Mouse (Mus musculus) forebrain, embryonic 13.5 days (tissue): ENCODE measurements around the gene Acsm3. TPM values are rescaled to one million over a fixed set of nuclear protein-coding genes. Genes with fewer than 3 reads are reported as not detected.
"Not testable (repeated sequence)": the region's sequence is repeated elsewhere in the genome, so short reads cannot be mapped to it uniquely, and the experiment has no call there.

Experiments
- ATAC-seq: fragments of 200-750 bp; cut with Nextera tagmentation; 2 replicates; pipeline ENCODE4 v1.8.0; 2017
- H3K27ac ChIP-seq: fragments of 300-500 bp; sonication (generic); 2 replicates; pipeline ENCODE4 v1.5.1; 2015; ENCODE audit warnings: inconsistent platforms, mild to moderate bottlenecking, moderate library complexity
- H3K27me3 ChIP-seq: fragments of 300-500 bp; sonication (generic); 2 replicates; pipeline ENCODE4 v1.6.1; 2015; ENCODE audit warnings: mild to moderate bottlenecking, inconsistent platforms
- H3K36me3 ChIP-seq: fragments of 300-500 bp; sonication (generic); 2 replicates; pipeline ENCODE4 v1.6.1; 2015; ENCODE audit warnings: mild to moderate bottlenecking, inconsistent platforms; ENCODE audit not compliant: poor library complexity, severe bottlenecking
- H3K4me1 ChIP-seq: fragments of 300-500 bp; sonication (generic); 2 replicates; pipeline ENCODE4 v1.6.1; 2015; ENCODE audit warnings: inconsistent platforms
- H3K4me2 ChIP-seq: fragments of 300-500 bp; sonication (generic); 2 replicates; pipeline ENCODE4 v1.6.1; 2015; ENCODE audit warnings: inconsistent platforms, mild to moderate bottlenecking, moderate library complexity
- H3K4me3 ChIP-seq: fragments of 300-500 bp; sonication (generic); 2 replicates; pipeline ENCODE4 v1.5.1; 2015; ENCODE audit warnings: mild to moderate bottlenecking, inconsistent platforms
- H3K9ac ChIP-seq: fragments of 300-500 bp; sonication (generic); 2 replicates; pipeline ENCODE4 v1.6.1; 2015; ENCODE audit warnings: mild to moderate bottlenecking, inconsistent platforms
- H3K9me3 ChIP-seq: fragments of 300-500 bp; sonication (generic); replicated peaks from 2 replicates; pipeline ENCODE4 v1.6.1; 2016; ENCODE audit warnings: inconsistent platforms
- WGBS: fragments of 180-500 bp; shearing (Covaris S2); methylation state at CpG from one replicate; pipeline ENCODE4 v1.1.7; 2015; 5-methylcytosine and 5-hydroxymethylcytosine counted together
- polyA plus RNA-seq: library from polyadenylated mRNA; unstranded; fragments of >200 nt; fragmentation: Nextera tagmentation; extraction: Ambion mirVana; gene quantifications from 2 replicates; pipeline ENCODE4 v1.2.1, GENCODE M21; 2015

Acsm3 gene
- 0.10 and 0.16 TPM in 2 replicates for polyA plus RNA-seq

DNA sequence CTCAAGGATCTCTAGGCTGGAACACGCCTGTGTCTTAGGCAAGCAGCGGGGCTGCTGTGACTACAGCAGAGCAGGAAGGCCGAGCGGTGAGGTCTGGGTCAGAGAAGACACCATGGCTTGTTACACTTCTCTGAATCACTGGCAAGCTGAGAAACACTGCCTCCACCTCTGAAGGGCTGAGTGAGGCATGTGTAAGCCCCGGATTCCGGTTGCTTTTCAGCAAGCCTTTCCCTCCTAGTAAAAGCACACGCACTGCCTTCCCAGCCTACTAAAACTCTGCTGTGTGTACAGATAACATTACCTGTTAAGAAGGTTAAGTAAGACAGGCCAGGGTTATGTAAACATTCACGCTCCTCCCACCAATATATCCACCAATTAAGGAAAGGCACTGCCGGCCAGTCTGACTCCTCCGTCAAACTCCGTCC, at the start of gene Acsm3:
Gene Acsm3, plus strand, starts transcription at position 397 of the 425 bp plus-strand sequence.
- Histone ChIP-seq H3K4me1 (no peaks in the 10 kb centered on the region), H3K27ac (no peak within 1 kb of the TSS), H3K4me2 (no peak within 1 kb of the TSS), H3K36me3 (no peaks in the 10 kb centered on the region), H3K9ac (no peak within 1 kb of the TSS), H3K27me3 (no peaks in the 10 kb centered on the region), H3K9me3 (no peaks in the 10 kb centered on the region), H3K4me3 (no peak within 1 kb of the TSS)
- no peak for ATAC-seq
- WGBS: 93% methylated on average over 11 of the region's 11 CpGs

DNA sequence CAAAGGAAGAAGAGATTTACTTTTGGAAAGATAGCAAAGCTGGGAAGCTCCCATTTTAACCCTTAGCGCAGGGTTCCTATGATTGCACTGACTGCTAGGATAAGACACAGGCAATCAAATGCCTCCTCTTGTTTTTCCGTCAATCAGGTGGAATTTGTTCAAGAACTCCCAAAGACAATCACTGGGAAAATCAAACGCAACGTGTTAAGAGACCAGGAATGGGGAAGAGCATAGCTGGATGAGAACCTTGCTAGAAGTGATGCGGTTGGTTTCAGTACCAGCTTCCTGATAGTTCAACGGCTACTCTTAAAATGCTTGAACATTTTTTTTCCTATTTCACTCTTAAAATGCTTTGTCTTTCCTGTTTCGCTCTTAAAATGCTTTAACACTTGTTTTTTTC, 46.6 kb upstream of the Acsm3 start:
- WGBS: 94% methylated on average over 7 of the region's 7 CpGs
- Histone ChIP-seq H3K9ac (no peak overlapping the region), H3K36me3 (peaks cover 42% of the 10 kb centered on the region), H3K9me3 (no peaks in the 10 kb centered on the region), H3K4me1 (no peaks in the 10 kb centered on the region), H3K4me3 (no peak overlapping the region), H3K27me3 (no peaks in the 10 kb centered on the region), H3K4me2 (no peak overlapping the region), H3K27ac (no peak overlapping the region)
- no peak for ATAC-seq

GRCm38 (mm10) chr7:119720253-119720946, 40.3 kb upstream of the Acsm3 start, which contains the start of gene Thumpd1:
Gene Thumpd1 (minus strand): TSS chr7:119720798.
- Histone ChIP-seq H3K36me3 (peaks cover 35% of the 10 kb centered on the region), H3K4me2 (peak within 1 kb of the TSS; percentile 86), H3K4me1 (peaks cover 6% of the 10 kb centered on the region), H3K4me3 (peak within 1 kb of the TSS; percentile 93), H3K27ac (peak within 1 kb of the TSS; percentile 63), H3K9ac (peak within 1 kb of the TSS; percentile 88), H3K9me3 (no peaks in the 10 kb centered on the region), H3K27me3 (peaks cover 4% of the 10 kb centered on the region; the same call in 1 of the 2 replicates)
- peak; percentile 97 for ATAC-seq
- under 1% methylated on average over 60 of the region's 60 CpGs for WGBS

DNA sequence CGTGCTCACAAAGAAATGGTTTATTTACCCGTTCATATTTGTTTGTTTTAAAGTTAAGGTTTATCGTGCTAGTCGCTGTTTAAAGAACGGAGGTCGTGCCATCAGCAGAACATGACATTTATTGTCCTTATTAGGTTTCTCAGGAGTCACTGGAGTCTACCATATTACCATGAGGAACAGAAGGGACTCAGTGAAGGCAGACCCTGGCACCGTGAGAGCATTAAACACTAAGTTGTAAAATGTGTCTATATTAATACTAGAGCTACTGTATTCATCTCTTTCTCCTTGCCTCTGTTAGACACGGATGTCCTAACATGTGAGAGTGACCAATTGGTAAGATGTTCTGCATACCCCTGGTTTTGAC, 39.8 kb upstream of the Acsm3 start:
- Histone ChIP-seq H3K27ac (no peak overlapping the region), H3K27me3 (peaks cover 4% of the 10 kb centered on the region; the same call in 1 of the 2 replicates), H3K4me3 (peak overlapping the region; percentile 93), H3K4me1 (peaks cover 6% of the 10 kb centered on the region), H3K9ac (peak overlapping the region; percentile 88), H3K36me3 (peaks cover 30% of the 10 kb centered on the region), H3K9me3 (no peaks in the 10 kb centered on the region), H3K4me2 (peak overlapping the region; percentile 86)
- peak; percentile 46 for ATAC-seq
- WGBS: 17% methylated on average over 8 of the region's 8 CpGs

- Histone ChIP-seq H3K4me2 (no peak overlapping the region), H3K9me3 (no peaks in the 10 kb centered on the region), H3K27ac (no peak overlapping the region), H3K9ac (no peak overlapping the region), H3K4me3 (no peak overlapping the region), H3K27me3 (peaks cover 4% of the 10 kb centered on the region; the same call in 1 of the 2 replicates), H3K36me3 (no peaks in the 10 kb centered on the region), H3K4me1 (no peaks in the 10 kb centered on the region)
- ATAC-seq: no peak
- 94% methylated on average over 2 of the region's 2 CpGs for WGBS
These were observed 33.1 kb upstream of the Acsm3 start for GRCm38 (mm10) chr7:119727621-119728020.

- not testable (repeated sequence) for H3K9me3 ChIP-seq, ATAC-seq, H3K36me3 ChIP-seq, H3K4me3 ChIP-seq, H3K4me2 ChIP-seq, H3K9ac ChIP-seq, H3K4me1 ChIP-seq, H3K27me3 ChIP-seq, H3K27ac ChIP-seq
- WGBS: 89% methylated on average over 4 of the region's 4 CpGs
These were observed 29.5 kb upstream of the Acsm3 start for GRCm38 (mm10) chr7:119731262-119731661.

GRCm38 (mm10) chr7:119738877-119739276, 21.8 kb upstream of the Acsm3 start:
- no peak overlapping the region for H3K27ac ChIP-seq
- no peaks in the 10 kb centered on the region for H3K4me1 ChIP-seq
- H3K27me3 ChIP-seq: no peaks in the 10 kb centered on the region
- H3K36me3 ChIP-seq: no peaks in the 10 kb centered on the region
- 0 out of 2 replicates have a peak, but pooled peaks have one; percentile 33 for ATAC-seq
- H3K9me3 ChIP-seq: no peaks in the 10 kb centered on the region
- 89% methylated on average over 2 of the region's 2 CpGs for WGBS
- H3K9ac ChIP-seq: no peak overlapping the region
- no peak overlapping the region for H3K4me2 ChIP-seq
- H3K4me3 ChIP-seq: no peak overlapping the region

- Histone ChIP-seq H3K9ac (peak overlapping the region; percentile 58; the same call in 1 of the 2 replicates), H3K4me2 (peak overlapping the region; percentile 50), H3K4me3 (peak overlapping the region; percentile 40)
- H3K9me3 ChIP-seq, H3K36me3 ChIP-seq, H3K27me3 ChIP-seq, H3K4me1 ChIP-seq, H3K27ac ChIP-seq: not testable (repeated sequence)
- peak; percentile 77 for ATAC-seq
- WGBS: 4% methylated on average over 38 of the region's 44 CpGs
These were observed 20.8 kb upstream of the Acsm3 start for GRCm38 (mm10) chr7:119739798-119740468.

- H3K4me3 ChIP-seq: 0 out of 2 replicates have a peak overlapping the region, but pooled peaks have one; percentile 6
- no peak overlapping the region for H3K27ac ChIP-seq
These were observed 16.4 kb upstream of the Acsm3 start for GRCm38 (mm10) chr7:119744321-119744720.

GRCm38 (mm10) chr7:119745869-119746268, 14.9 kb upstream of the Acsm3 start:
- ATAC-seq: no peak

More at GRCm38 (mm10) chr7:119744321-119744720, 16.4 kb upstream of the Acsm3 start:
- WGBS: 5% methylated on average over 33 of the region's 34 CpGs
- no peaks in the 10 kb centered on the region for H3K36me3 ChIP-seq
- H3K27me3 ChIP-seq: no peaks in the 10 kb centered on the region
- ATAC-seq: no peak
- H3K4me2 ChIP-seq: peak overlapping the region; percentile 44
- H3K9me3 ChIP-seq: no peaks in the 10 kb centered on the region
- H3K4me1 ChIP-seq: 0 out of 2 replicates have a peak, but pooled peaks cover 4% of the 10 kb centered on the region
- peak overlapping the region; percentile 18; the same call in 1 of the 2 replicates for H3K9ac ChIP-seq

DNA sequence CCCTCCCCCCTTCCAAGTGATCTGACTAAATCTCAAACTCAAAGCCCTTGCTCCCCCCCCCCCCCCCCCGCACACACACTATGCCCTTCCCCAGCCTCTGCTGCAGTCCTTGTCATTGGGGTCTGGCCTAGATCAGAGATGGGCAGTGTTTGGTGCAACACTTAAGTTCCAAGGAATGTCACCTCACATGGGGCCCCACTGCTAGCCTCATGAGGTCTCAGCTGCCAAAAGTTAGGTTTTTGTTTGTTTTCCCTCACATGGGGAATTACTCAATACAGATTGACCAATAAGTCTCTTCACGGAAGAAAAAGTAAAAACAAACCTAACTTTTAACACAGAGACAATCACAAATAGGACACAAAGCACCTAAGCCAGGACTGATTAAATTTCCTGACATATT, 12.0 kb upstream of the Acsm3 start:
- H3K4me3 ChIP-seq: no peak overlapping the region
- no peaks in the 10 kb centered on the region for H3K36me3 ChIP-seq
- 79% methylated on average over 1 of the region's 2 CpGs for WGBS
- H3K9me3 ChIP-seq: no peaks in the 10 kb centered on the region
- H3K9ac ChIP-seq: no peak overlapping the region
- no peaks in the 10 kb centered on the region for H3K27me3 ChIP-seq
- no peak overlapping the region for H3K27ac ChIP-seq
- H3K4me1 ChIP-seq: 0 out of 2 replicates have a peak, but pooled peaks cover 4% of the 10 kb centered on the region
- H3K4me2 ChIP-seq: no peak overlapping the region
- no peak for ATAC-seq

More at GRCm38 (mm10) chr7:119745869-119746268, 14.9 kb upstream of the Acsm3 start:
- Histone ChIP-seq H3K36me3 (no peaks in the 10 kb centered on the region), H3K4me2 (no peak overlapping the region), H3K9ac (no peak overlapping the region), H3K4me1 (0 out of 2 replicates have a peak, but pooled peaks cover 4% of the 10 kb centered on the region), H3K27ac (no peak overlapping the region), H3K9me3 (no peaks in the 10 kb centered on the region), H3K4me3 (no peak overlapping the region), H3K27me3 (no peaks in the 10 kb centered on the region)
- 76% methylated on average over 1 of the region's 1 CpGs for WGBS

GRCm38 (mm10) chr7:119749942-119750341, 10.8 kb upstream of the Acsm3 start:
- Histone ChIP-seq H3K4me2 (no peak overlapping the region), H3K27ac (no peak overlapping the region), H3K4me3 (no peak overlapping the region), H3K36me3 (no peaks in the 10 kb centered on the region), H3K27me3 (no peaks in the 10 kb centered on the region), H3K9ac (no peak overlapping the region), H3K9me3 (no peaks in the 10 kb centered on the region), H3K4me1 (no peaks in the 10 kb centered on the region)
- no peak for ATAC-seq
- WGBS: 62% methylated on average over 2 of the region's 2 CpGs
